In genomic region chr3:152209967-152210634, GRCm38 (mm10) we compare ENCODE assay signal across 1 mouse cellular context.
A peak's percentile ranks its signal among the peaks of the same experiment; 100 is the strongest.
TF ChIP-seq lines count a peak whose summit lies in the region.

Gene Dnajb4 (minus strand): TSS chr3:152210302.
Gene Fubp1 (plus strand): TSS chr3:152210422.

TF ChIP-seq in CH12.LX, 34 proteins besides CTCF, POLR2A, EP300 and RAD21 (continued from another document):
- TF ChIP-seq POLR2AphosphoS2 (IDR thresholded peaks at IDR 0.05; ENCODE audit: low read depth, low read length) (peak; percentile 98), NELFE (IDR thresholded peaks at IDR 0.05; ENCODE audit: low read depth, low read length) (peak; percentile 100), ZNF384 (IDR thresholded peaks at IDR 0.05; ENCODE audit: low read depth, low read length) (no peak), MEF2A (IDR thresholded peaks at IDR 0.05; ENCODE audit: borderline replicate concordance, low read depth, low read length) (no peak), TCF12 (IDR thresholded peaks at IDR 0.05; ENCODE audit: low read depth, low read length) (peak; percentile 99), HCFC1 (IDR thresholded peaks at IDR 0.05; ENCODE audit: low read depth, low read length) (peak; percentile 87), ZC3H11A (IDR thresholded peaks at IDR 0.05; ENCODE audit: low read depth, low read length) (no peak), SIN3A (IDR thresholded peaks at IDR 0.05; ENCODE audit: low read length) (peak; percentile 16; the same call in 1 of the 2 replicates), NRF1 (IDR thresholded peaks at IDR 0.05; ENCODE audit: low read depth, low read length) (peak; percentile 50), PAX5 (IDR thresholded peaks at IDR 0.05; ENCODE audit: low read length) (no peak), MAZ (IDR thresholded peaks at IDR 0.05; ENCODE audit: low read depth, low read length) (peak; percentile 83; the same call in 1 of the 2 replicates), ETS1 (conservative IDR thresholded peaks at IDR 0.05; ENCODE audit: low read depth, low read length) (no peak), CHD1 (IDR thresholded peaks at IDR 0.05; ENCODE audit: low read depth, low read length) (no peak), UBTF (IDR thresholded peaks at IDR 0.05; ENCODE audit: low read depth, low read length) (no peak; the same call in 1 of the 2 replicates), MAX (IDR thresholded peaks at IDR 0.05; ENCODE audit: low read length) (peak; percentile 84), KAT2A (IDR thresholded peaks at IDR 0.05; ENCODE audit: insufficient replicate concordance, low read length) (peak; percentile 81; the same call in 1 of the 2 replicates), MAFK (IDR thresholded peaks at IDR 0.05; ENCODE audit: insufficient replicate concordance, low read length) (no peak), JUND (conservative IDR thresholded peaks at IDR 0.05; ENCODE audit: low read depth, low read length) (no peak), CHD2 (IDR thresholded peaks at IDR 0.05; ENCODE audit: low read length) (peak; percentile 100), ZKSCAN1 (IDR thresholded peaks at IDR 0.05; ENCODE audit: borderline replicate concordance, low read depth, low read length) (no peak), JUN (IDR thresholded peaks at IDR 0.05; ENCODE audit: insufficient read depth, low read depth, low read length) (no peak), MXI1 (IDR thresholded peaks at IDR 0.05; ENCODE audit: low read depth, low read length) (peak; percentile 79), ELF1 (IDR thresholded peaks at IDR 0.05; ENCODE audit: low read depth, low read length) (peak; percentile 80), BHLHE40 (IDR thresholded peaks at IDR 0.05; ENCODE audit: low read depth, low read length) (no peak; the same call in 1 of the 2 replicates), IRF4 (IDR thresholded peaks at IDR 0.05; ENCODE audit: low read depth, low read length) (peak; percentile 47; the same call in 1 of the 2 replicates), USF1 (IDR thresholded peaks at IDR 0.05; ENCODE audit: low read depth, low read length) (no peak), SMC3 (IDR thresholded peaks at IDR 0.05; ENCODE audit: low read depth, low read length) (no peak), RCOR1 (conservative IDR thresholded peaks at IDR 0.05; ENCODE audit: low read depth, low read length) (no peak), TBP (conservative IDR thresholded peaks at IDR 0.05; ENCODE audit: low read depth, low read length) (peak; percentile 96)
